Mouse (Mus musculus) 3134 (cell line): Measurements from ENCODE around the gene Ppp3ca.

Experiments
- DNase-seq: peaks from one replicate; pipeline ENCODE4 v3.0.0-alpha.2; 2011; ENCODE audit warnings: low spot score; ENCODE audit not compliant: insufficient read length; ENCODE audit errors: extremely low read depth

Ppp3ca gene

DNA sequence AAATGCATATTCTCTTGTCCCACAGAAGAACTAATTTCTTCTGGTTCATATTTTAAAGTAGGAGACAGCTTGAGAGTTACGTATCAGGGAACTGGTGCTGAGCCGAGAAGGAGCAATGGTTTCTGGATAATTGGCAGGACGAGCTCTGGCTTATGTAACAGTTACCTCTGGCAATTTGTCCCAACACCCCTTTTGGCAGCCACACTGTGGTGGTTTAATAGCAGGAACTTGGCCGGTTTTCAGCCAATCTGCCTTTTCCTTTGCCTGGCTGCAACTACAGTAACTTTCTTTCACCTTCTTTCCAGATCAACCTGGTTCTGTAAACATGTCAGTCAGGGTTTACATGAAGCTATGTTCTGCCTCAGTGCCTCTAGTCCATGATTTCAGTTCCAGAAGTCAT, 299.9 kb downstream of the Ppp3ca start:
- no peak for DNase-seq

DNA sequence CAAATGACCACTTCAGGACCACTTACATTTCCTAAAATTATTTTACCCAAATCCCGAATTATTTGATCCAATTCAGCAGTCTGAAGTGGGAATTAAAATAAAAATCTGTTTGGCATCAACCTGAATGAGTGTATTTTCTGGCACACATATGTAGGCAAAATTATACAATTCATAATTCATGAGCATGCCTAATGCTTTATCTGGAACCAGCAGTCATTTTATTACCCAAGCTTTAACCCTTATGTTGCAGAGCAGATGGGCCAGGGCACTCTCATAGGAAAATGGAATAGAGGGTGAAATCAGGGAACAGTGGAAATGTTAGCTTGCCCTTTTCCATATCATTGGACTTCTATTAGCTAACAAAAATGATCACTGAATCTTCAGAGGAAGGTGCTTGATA, 307.9 kb downstream of the Ppp3ca start:
- DNase-seq: no peak

DNA sequence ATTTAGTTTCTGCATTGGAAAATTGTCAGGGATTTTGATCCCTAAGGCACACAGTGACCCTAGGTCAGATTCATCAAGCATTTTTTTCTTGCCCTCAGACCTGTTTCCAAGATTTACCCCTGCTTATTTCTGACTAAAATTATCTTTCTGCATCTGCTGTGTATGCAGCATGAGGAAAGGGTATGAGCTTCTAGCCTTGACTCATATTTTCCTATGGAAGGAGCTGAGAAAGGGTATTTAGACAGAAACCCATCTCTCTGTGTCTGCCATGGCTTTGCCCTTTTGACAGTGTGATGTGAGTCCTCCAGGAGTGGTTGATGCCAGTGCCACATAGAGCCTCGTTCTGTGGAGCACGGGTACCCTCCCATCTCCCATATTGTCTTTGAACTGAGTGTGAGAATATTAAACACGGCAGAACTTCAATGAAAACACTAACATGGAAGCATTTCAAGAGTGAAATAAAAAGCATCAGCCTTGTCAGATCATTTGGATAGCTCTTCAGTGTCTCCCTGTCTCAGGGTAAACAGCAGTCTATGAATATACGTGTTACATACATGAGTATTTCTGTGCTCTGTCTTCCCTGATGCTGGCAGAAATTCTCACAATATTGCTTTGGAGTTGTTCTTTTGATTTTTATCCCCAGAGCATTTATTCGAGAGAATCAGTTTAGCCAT, 311.1 kb downstream of the Ppp3ca start:
- DNase-seq: no peak

DNA sequence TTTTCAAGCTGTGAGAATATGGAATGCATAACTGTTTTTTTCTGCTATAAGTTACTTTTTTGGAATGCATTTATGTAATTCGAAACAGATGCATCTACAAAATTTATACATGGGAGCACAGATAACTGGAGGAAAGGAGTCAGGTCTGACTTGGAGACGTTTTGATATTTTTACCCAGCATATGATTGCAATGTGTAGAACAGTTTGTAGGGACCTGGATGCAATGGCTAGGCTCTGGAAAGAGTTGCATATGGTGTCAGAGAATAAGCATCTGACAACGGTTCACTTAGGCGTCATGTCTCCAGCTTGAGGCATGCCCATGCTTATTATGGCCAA, 311.6 kb downstream of the Ppp3ca start:
- no peak for DNase-seq

DNA sequence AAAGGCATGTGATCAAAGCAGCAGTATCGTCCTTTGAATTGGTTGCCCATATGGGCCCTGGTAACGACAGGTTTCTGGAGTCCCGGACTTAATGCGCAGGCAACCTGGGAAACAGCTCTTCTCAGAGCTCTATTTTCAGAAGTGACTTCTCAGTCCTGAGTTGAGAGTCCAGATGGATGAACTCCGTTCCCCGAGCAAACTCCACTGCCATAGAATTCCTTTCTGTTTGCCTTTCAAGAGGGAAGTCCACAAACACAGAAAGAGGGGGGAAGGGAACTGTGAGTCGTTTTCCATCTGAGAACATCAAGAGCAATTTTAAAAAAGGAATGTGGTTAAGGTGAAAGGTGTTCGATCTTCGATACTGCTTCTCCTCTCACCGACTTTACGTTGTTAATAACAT, 312.1 kb downstream of the Ppp3ca start:
- DNase-seq: no peak

DNA sequence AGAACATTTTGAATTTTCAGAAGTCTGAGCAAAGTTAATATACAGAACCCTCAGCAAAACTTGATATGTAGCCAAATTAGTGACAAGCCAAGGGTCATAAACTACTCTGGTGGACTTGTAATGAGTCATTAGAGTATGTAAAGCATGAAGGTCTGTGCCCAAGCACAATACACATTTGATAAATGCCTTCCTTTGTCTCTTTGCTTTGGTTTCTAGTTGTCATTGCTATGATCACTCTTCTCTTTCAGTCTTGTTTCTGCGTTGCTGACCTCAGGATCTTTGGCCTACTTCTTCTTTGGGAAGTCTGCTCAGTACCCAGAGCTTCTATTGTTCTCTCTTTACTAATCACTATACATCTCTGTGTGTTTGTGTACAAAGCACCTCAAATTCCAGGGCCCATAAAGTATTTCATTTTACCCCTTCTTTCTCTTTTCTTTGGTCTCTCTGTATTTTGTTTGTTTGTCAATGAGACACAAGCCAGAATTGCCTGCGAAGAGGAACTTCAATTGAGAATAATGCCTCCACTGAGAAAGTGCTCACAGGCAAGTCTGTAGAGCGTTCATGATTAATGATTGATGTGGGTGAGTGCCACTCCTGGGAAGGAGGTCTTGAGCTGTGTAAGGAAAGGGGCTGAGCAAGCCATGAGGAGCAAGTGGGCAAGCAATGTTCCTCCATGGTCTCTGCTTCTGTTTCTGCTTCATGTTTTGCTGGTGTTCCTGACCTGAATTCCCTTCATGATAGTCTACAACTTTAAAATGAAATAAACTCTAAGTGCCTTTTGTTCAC, 316.4 kb downstream of the Ppp3ca start:
- DNase-seq: no peak
